Mouse (Mus musculus) embryonic facial prominence, embryonic 10.5 days (tissue): Measurements from ENCODE around the gene Ptx4. TPM values are rescaled to one million over a fixed set of nuclear protein-coding genes. Genes with fewer than 3 reads are reported as not detected.
A peak's percentile ranks its signal among the peaks of the same experiment; 100 is the strongest.

Source experiments
- DNase-seq: peaks from one replicate; pipeline ENCODE4 v3.0.0-alpha.2; 2017; ENCODE audit warnings: low spot score
- H3K27ac ChIP-seq: fragments of 300-500 bp; sonication (generic); replicated peaks from 2 replicates; pipeline ENCODE4 v1.5.1; 2016; ENCODE audit warnings: mild to moderate bottlenecking
- H3K27me3 ChIP-seq: fragments of 300-500 bp; sonication (generic); replicated peaks from 2 replicates; pipeline ENCODE4 v1.6.1; 2016; ENCODE audit warnings: low read depth, mild to moderate bottlenecking; ENCODE audit not compliant: poor library complexity, severe bottlenecking
- H3K36me3 ChIP-seq: fragments of 300-500 bp; sonication (generic); replicated peaks from 2 replicates; pipeline ENCODE4 v1.6.1; 2016; ENCODE audit warnings: mild to moderate bottlenecking, moderate library complexity
- H3K4me1 ChIP-seq: fragments of 300-500 bp; sonication (generic); 2 replicates; pipeline ENCODE4 v1.6.1; 2016
- H3K4me3 ChIP-seq: fragments of 300-500 bp; sonication (generic); 2 replicates; pipeline ENCODE4 v1.5.1; 2016; ENCODE audit warnings: mild to moderate bottlenecking, moderate library complexity
- H3K9me3 ChIP-seq: fragments of 300-500 bp; sonication (generic); 2 replicates; pipeline ENCODE4 v1.6.1; 2016; ENCODE audit warnings: mild to moderate bottlenecking
- WGBS: fragments of 180-500 bp; shearing (Covaris S2); methylation state at CpG from one replicate; pipeline ENCODE4 v1.1.7; 2016; 5-methylcytosine and 5-hydroxymethylcytosine counted together
- polyA plus RNA-seq: library from polyadenylated mRNA; unstranded; fragments of >200 nt; fragmentation: Nextera tagmentation; extraction: Ambion mirVana; gene quantifications from 2 replicates; pipeline ENCODE4 v1.2.1, GENCODE M21; 2016

Gene Ptx4
- polyA plus RNA-seq, 1 experiment from 2014 or later: 0.14 TPM

GRCm38 (mm10) chr17:25096221-25096620, 24.3 kb upstream of the Ptx4 start:
- Histone ChIP-seq H3K27me3 (no peaks in the 10 kb centered on the region), H3K36me3 (peaks cover 86% of the 10 kb centered on the region), H3K27ac (no peak overlapping the region), H3K9me3 (no peaks in the 10 kb centered on the region), H3K4me1 (no peaks in the 10 kb centered on the region), H3K4me3 (no peak overlapping the region)
- no peak for DNase-seq
- 92% methylated on average over 2 of the region's 2 CpGs for WGBS

GRCm38 (mm10) chr17:25100052-25100451, 20.5 kb upstream of the Ptx4 start:
- no peaks in the 10 kb centered on the region for H3K4me1 ChIP-seq
- no peaks in the 10 kb centered on the region for H3K9me3 ChIP-seq
- 95% methylated on average over 6 of the region's 6 CpGs for WGBS
- H3K27me3 ChIP-seq: no peaks in the 10 kb centered on the region
- no peak overlapping the region for H3K4me3 ChIP-seq
- H3K27ac ChIP-seq: no peak overlapping the region
- no peak for DNase-seq
- H3K36me3 ChIP-seq: peaks cover 90% of the 10 kb centered on the region

GRCm38 (mm10) chr17:25101338-25101737, 19.2 kb upstream of the Ptx4 start:
- H3K4me1 ChIP-seq: no peaks in the 10 kb centered on the region
- no peak overlapping the region for H3K4me3 ChIP-seq
- no peaks in the 10 kb centered on the region for H3K27me3 ChIP-seq
- no peaks in the 10 kb centered on the region for H3K9me3 ChIP-seq
- H3K36me3 ChIP-seq: peaks cover 95% of the 10 kb centered on the region
- no peak for DNase-seq
- H3K27ac ChIP-seq: no peak overlapping the region
- 93% methylated on average over 11 of the region's 11 CpGs for WGBS

GRCm38 (mm10) chr17:25107786-25108185, 12.8 kb upstream of the Ptx4 start:
- DNase-seq: no peak
- no peaks in the 10 kb centered on the region for H3K9me3 ChIP-seq
- no peak overlapping the region for H3K27ac ChIP-seq
- H3K4me1 ChIP-seq: no peaks in the 10 kb centered on the region
- 96% methylated on average over 16 of the region's 16 CpGs for WGBS
- H3K27me3 ChIP-seq: no peaks in the 10 kb centered on the region
- H3K36me3 ChIP-seq: peaks cover 99% of the 10 kb centered on the region
- no peak overlapping the region for H3K4me3 ChIP-seq

- H3K4me3 ChIP-seq: no peak overlapping the region
- 83% methylated on average over 2 of the region's 2 CpGs for WGBS
- H3K36me3 ChIP-seq: peaks cover 97% of the 10 kb centered on the region
- H3K27me3 ChIP-seq: no peaks in the 10 kb centered on the region
- no peak overlapping the region for H3K27ac ChIP-seq
- H3K4me1 ChIP-seq: peaks cover 4% of the 10 kb centered on the region
- peak; percentile 55 for DNase-seq
- no peaks in the 10 kb centered on the region for H3K9me3 ChIP-seq
Observed at GRCm38 (mm10) chr17:25109578-25109977, 11.0 kb upstream of the Ptx4 start.

GRCm38 (mm10) chr17:25110590-25110989, 10.0 kb upstream of the Ptx4 start:
- peaks cover 87% of the 10 kb centered on the region for H3K36me3 ChIP-seq
- peaks cover 14% of the 10 kb centered on the region for H3K4me1 ChIP-seq
- no peak overlapping the region for H3K27ac ChIP-seq
- WGBS: 91% methylated on average over 6 of the region's 6 CpGs
- H3K9me3 ChIP-seq: no peaks in the 10 kb centered on the region
- DNase-seq: no peak
- no peaks in the 10 kb centered on the region for H3K27me3 ChIP-seq
- H3K4me3 ChIP-seq: no peak overlapping the region

GRCm38 (mm10) chr17:25111220-25111619, 9.3 kb upstream of the Ptx4 start:
- Histone ChIP-seq H3K4me1 (peaks cover 20% of the 10 kb centered on the region), H3K27me3 (no peaks in the 10 kb centered on the region), H3K27ac (no peak overlapping the region), H3K9me3 (no peaks in the 10 kb centered on the region), H3K4me3 (no peak overlapping the region), H3K36me3 (peaks cover 81% of the 10 kb centered on the region)
- no peak for DNase-seq
- WGBS: 90% methylated on average over 5 of the region's 5 CpGs

GRCm38 (mm10) chr17:25111739-25112422, 8.7 kb upstream of the Ptx4 start:
- no peak overlapping the region for H3K4me3 ChIP-seq
- no peaks in the 10 kb centered on the region for H3K27me3 ChIP-seq
- DNase-seq: no peak
- H3K36me3 ChIP-seq: peaks cover 74% of the 10 kb centered on the region
- no peaks in the 10 kb centered on the region for H3K9me3 ChIP-seq
- H3K27ac ChIP-seq: no peak overlapping the region
- peaks cover 24% of the 10 kb centered on the region for H3K4me1 ChIP-seq
- WGBS: 86% methylated on average over 8 of the region's 8 CpGs

GRCm38 (mm10) chr17:25112423-25112810, 8.1 kb upstream of the Ptx4 start:
- Histone ChIP-seq H3K4me1 (peaks cover 24% of the 10 kb centered on the region), H3K9me3 (no peaks in the 10 kb centered on the region), H3K27ac (no peak overlapping the region), H3K36me3 (peaks cover 69% of the 10 kb centered on the region), H3K27me3 (no peaks in the 10 kb centered on the region), H3K4me3 (no peak overlapping the region)
- no peak for DNase-seq
- 83% methylated on average over 3 of the region's 3 CpGs for WGBS

- H3K27me3 ChIP-seq: no peaks in the 10 kb centered on the region
- H3K9me3 ChIP-seq: no peaks in the 10 kb centered on the region
- WGBS: 11% methylated on average over 23 of the region's 23 CpGs
- no peak for DNase-seq
- peaks cover 24% of the 10 kb centered on the region for H3K4me1 ChIP-seq
- H3K36me3 ChIP-seq: peaks cover 42% of the 10 kb centered on the region
- peak overlapping the region; percentile 68 for H3K4me3 ChIP-seq
- H3K27ac ChIP-seq: peak overlapping the region; percentile 96
Observed at GRCm38 (mm10) chr17:25114908-25115645, 5.5 kb upstream of the Ptx4 start.

- Histone ChIP-seq H3K4me3 (peak within 1 kb of the TSS; percentile 68), H3K36me3 (peaks cover 35% of the 10 kb centered on the region), H3K27me3 (no peaks in the 10 kb centered on the region), H3K27ac (peak within 1 kb of the TSS; percentile 96), H3K9me3 (no peaks in the 10 kb centered on the region), H3K4me1 (peaks cover 29% of the 10 kb centered on the region)
- peak; percentile 92 for DNase-seq
- 5% methylated on average over 40 of the region's 40 CpGs for WGBS
Observed at GRCm38 (mm10) chr17:25115664-25116432, 4.7 kb upstream of the Ptx4 start, which contains the start of gene Telo2. Gene Telo2, minus strand, starts transcription at chr17:25115967.

- Histone ChIP-seq H3K36me3 (peaks cover 21% of the 10 kb centered on the region), H3K27ac (no peak overlapping the region), H3K27me3 (no peaks in the 10 kb centered on the region), H3K9me3 (no peaks in the 10 kb centered on the region), H3K4me1 (peaks cover 29% of the 10 kb centered on the region), H3K4me3 (no peak overlapping the region)
- 33% methylated on average over 4 of the region's 4 CpGs for WGBS
- DNase-seq: no peak
Observed at GRCm38 (mm10) chr17:25117263-25117662, 3.3 kb upstream of the Ptx4 start.
